Mouse (Mus musculus): ENCODE data around the gene Las1l. TPM values are rescaled to one million over a fixed set of nuclear protein-coding genes. Genes with fewer than 3 reads are reported as not detected.

Las1l gene
- polyA plus RNA-seq (2017; shearing (Covaris generic)): 100 to 1,000 TPM in 1 of 2 experiments, 10 to 100 TPM in 1; 57.8 to 125 TPM

DNA sequence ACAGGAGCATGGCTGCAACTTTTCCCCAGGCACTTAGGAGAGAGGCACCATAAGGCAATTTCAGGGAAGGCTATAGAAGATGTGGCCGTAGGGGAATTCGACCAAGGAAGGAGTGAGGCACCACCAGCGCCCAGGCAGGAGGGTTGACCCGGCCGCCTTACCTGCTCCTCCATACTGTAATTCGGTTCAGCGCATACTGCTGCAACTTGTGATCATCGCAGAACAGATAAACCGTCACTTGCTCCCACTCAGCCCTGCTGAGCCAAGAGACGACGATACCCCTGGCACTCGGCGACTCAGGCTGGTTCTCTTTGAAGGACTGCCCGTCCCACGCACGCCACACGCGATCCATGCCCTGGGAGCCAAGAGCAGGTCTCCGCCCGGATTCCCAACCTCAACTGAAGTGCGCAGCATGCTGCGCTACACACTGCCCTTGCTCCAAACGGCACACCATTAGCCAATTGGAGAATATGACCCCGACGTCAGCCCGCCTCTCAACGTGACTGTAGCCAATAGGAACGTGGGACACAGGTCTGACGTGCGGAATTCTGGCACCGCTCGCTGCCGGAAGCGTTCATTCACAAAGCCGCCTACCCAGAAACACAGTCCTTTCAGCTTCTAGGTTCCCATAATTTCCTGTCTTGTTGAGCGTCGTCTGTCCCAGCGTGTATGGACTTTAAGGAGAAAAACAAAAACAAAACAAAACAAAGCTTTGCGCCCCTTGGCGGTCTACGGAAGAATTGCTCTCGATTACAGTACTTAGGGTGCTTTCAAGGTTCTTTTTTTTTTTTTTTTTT, at the start of gene Las1l:
Las1l (minus strand) TSS at position 466 of the 797 bp plus-strand sequence.
- peak; percentile 98 for ATAC-seq

DNA sequence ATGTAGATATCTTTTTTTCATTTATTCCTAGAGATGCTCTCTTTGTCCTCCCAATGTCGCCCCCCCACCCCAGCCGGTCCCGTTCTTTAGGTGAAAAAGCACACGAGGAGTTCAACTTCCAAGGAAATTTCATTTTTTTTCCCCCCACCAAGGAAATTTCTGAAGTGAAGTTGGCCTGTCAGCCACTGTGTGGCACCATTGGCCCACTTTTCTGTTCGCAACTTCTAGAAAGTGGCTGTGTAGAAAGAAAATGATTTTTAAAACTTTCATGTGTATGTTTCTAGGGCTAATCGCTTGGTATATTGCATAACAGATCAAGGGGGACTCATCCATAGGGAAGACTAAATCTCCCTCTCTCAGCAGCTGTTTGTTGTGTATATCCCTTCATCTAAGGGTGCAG, 49.6 kb upstream of the Las1l start:
- no peak for ATAC-seq

DNA sequence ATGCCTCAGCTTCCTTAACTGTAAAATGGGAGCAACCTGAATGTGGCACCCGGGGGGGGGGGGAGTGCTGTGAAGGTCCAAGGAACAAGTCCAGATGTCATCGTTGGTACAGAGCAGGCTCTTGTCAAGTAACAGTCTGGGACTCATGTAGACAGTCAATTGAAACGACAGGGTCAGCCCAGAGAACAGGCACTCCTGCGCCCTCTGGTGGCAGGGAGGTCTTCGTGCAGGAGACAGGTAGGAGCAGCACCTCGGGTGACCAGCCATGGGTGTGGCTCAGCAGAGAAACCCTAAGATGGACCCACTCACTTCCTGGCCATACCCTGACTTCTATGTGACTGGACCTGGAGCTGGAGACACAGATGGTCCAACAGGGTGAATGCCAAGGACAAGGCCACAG, 42.8 kb upstream of the Las1l start:
- ATAC-seq: peak; percentile 57

DNA sequence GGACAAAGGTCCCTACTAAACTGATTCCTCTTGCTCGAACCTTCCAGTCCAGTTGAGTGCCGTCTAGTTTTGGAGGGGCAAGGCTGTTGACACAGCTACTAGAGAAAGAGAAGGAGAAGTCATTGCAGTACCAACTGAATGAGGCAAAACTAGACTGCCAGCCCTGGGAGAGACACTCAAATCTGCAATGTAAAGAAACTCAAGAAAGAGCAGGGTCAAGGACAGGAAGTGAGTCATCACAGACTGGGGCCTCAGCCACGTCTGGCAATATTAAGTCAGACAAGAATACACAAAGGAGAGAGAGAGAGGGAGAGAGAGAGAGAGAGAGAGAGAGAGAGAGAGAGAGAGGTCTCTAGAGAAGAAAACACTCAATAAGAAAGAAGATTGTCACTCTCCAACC, 36.4 kb upstream of the Las1l start:
- ATAC-seq: no peak

DNA sequence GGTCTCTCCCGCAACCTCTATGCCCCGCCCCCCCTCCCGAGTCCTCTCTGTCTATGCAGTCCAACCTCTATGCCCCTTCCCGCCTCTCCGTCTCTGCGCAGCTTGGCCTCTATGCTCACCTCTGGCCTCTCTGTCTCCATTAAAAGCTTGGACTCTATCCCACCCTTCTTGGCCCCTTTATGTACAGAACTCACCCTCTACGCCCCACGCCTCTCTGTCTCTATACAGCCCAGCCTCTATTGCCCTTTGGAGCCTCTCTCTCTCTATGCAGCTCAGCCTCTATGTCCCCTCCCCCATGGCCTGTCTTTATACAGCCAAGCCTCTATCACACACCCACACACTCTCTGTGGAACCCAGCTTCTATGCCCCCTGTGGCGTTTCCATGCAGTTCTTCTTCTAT, 13.2 kb upstream of the Las1l start:
- no peak for ATAC-seq

DNA sequence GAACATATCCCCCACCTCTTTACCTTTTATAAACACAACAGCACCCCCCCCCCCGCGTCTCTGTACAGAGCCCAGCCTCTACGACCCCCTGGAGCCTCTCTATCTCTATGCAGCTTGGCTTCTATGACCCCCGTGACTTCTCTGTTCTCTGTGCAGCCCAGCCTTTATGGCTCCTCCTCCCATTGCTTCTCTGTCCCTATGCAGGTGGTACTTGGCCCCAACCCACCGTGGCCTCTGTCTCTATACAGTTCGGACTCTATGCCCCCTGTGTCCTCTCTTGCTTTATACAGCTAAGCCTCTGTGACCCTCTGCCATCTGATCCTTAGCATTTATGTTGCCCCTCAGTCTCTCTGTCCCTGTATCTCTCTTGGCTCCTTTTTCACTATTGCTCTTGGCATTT, 12.4 kb upstream of the Las1l start:
- ATAC-seq: no peak

DNA sequence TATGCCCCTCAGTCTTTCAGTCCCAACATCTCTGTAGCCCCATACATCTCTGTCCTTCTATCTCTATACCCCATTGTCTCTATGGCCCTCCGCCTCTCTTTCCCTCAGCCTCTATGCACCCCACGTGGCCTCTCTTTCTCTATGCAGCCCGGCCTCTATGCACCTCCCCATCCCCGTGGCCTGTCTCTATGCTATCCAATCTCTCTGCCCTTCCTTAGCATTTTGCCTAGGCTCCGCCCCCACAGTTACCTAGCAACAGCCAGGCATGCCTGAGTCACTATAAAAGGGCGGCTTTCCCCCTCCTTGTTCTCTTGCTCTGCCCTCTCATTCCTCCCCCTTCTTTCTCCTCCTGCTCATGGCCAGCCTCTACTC, 11.8 kb upstream of the Las1l start:
- peak; percentile 94 for ATAC-seq

DNA sequence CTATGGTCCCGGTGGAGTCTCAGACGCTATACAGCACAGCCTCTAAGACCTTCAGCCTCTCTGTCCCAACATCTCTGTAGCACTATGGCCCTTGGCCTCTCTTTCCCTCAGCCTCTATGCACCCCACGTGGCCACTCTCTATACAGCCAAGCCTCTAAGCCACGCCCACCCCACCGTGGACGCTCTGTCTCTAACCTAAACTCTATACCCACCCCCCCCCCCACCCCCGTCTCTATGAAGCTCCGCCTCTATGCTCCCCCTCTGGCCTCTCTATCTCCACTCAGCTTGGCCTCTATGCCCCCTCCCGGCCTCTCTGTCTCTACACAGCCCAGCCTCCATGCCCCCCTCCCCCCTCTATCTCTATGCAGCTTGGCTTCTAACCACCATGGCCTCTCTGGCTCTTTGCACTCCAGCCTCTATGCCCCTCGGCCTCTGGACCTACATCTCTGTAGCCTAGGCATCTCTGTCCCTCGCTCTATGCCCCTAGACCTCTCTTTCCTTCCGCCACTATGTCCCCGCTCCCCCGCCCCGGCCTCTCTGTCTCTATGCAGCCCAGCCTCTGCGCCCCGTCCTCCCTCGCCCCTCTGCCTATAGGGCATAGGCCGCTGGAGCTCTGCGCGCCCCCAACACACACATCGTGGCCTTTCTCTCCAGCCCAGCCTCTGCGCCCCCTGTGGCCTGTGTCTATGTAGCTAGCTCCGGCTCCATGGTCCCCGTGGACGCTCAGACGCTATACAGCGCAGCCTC, 11.3 kb upstream of the Las1l start:
- peak; percentile 60 for ATAC-seq

DNA sequence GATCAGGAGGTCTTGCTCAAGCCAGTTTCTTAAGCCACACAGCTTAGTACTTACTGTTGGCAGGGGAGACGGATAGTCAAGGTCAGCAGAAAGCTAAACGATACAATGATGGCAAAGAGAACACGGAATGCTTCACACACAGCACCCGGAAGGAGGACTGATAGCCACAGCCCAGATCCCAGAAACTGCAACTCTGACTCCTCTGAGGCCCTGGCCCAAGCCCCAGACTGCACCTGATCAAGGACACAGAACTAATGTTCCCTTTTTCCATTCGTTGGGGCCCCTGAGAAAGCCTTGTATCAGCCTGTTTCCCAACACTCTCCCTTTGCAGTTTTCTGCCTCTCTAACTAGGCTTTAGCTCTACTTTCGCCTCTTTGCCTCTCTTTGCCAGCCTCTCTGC, 8.3 kb upstream of the Las1l start:
- no peak for ATAC-seq

DNA sequence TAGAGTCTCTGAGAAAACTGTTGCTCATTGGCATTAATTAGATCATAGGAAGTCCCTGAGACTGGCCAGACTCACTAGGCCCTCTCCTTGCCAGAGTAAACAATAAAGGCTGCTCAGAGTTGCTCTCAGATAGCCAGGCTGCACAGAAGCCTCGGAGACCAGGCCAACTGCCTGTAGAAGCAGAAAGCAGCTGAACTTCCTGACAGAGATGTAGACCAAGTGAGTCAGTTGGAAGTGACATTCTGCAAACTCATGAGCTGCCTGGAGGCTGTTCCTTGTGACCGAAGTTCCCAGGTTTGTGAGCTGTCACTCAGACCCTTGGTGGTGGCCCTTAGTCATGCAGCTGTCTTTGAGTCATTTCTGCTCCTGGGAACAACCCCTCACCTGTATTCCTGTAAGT, 6.6 kb upstream of the Las1l start:
- ATAC-seq: no peak

DNA sequence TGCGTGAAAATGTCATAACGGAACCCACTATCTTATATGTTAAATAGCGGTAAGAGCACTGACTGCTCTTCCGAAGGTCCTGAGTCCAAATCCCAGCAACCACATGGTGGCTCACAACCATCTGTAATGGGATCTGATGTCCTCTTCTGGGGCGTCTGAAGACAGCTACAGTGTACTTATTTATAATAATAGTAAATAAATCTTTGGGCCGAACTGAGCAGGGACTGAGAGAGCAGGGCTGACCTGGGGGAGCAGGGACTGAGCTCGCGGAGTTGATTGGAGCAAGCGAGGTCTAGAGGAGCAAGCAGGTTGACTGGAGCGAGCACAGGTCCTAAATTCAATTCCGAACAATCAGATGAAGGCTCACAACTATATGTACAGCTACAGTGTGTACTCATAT, 699 bp upstream of the Las1l start:
- ATAC-seq: peak; percentile 20

DNA sequence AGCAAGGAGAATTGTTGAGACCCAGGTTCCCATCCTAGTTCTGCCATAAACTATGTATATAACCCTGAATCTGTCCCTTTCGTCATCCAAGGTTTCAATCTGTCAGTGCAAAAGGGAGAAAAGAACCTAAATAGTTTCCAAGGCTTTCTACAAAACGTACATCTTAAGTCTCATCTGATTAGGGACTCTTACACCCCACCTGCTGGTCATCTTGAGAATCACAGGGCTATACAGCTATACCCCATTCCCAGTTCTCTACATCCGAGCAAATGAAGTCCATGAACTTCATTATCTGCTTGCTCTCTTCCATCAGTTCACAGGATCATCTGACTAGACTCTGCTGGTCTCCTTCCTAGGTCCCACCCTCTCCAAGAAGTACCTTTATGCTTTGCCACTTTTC, 6.0 kb downstream of the Las1l start:
- ATAC-seq: peak; percentile 75

DNA sequence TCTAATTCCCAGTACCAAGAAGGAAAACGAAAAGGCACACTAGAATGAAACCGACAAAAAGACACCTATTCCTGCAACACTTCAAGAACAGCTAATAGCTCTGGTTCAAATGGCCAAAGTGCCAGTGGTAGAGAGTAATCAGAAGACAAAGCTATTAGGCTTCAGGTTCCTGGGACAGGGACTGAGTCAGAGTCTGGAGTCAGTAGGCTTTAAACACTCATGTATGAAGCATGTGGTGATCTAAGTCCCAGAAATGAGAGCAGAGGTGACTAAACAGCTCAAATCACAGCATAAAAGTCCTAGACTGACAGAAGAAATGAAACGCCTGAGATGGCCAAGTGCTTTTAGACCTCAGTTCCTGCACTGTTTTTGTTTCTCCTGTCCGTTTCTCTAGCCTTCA, 8.6 kb downstream of the Las1l start:
- ATAC-seq: no peak

DNA sequence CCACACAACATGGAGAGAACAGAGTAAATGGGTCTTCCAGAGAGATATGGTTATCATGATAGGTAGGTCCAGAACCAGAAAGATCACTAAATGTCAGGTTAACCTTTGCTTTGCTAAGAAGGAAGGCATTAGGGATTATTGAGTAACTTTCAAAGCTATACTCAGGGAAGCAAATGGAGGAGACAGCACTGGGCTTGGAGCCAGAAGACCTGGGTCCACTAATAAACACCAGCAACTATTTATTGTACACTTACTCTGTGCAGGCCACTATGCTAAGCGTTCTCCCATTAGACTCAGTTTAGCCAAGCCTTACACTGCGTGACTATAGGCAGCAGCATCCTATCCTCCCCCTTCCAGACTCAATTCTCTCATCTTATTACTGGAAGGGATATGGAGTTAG, 11.3 kb downstream of the Las1l start:
- no peak for ATAC-seq

DNA sequence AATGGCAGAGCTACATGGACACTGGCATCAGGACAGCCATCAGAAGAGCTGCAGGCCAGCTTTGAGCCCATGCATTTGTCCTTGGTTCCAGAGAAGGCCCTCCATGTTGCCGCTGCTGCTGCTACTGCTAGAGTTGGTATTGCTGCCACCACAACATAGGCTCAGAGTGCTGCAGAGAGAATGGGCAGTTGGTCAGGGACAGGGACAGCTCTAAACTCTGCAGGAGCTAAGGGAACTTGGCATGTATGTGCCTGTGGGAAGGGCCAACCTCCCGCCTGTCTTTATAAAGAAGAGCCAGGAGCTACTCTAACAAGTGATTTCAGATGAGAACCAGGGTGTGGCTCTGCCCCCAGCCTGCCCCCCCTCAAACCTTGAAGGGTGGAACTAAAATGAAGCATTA, 21.3 kb downstream of the Las1l start:
- no peak for ATAC-seq

DNA sequence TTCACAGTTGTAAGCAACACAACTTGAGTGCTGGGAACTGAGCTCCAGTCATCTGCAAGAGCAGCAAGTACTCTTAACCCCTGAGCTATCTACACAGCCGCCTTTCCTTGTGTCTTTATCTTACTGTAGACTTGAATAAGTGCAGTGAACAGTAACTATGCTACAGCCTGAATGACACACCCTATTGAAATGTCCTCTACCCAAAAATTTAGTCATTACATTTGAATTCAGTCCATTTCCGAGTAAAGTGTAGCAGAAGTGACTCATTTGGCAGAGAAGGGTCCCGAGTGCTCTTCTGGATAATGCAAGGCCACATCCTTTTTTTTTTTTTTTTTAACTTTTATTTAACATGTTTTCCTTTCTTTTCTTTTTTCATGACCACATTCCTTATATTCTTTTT, 54.0 kb downstream of the Las1l start:
- ATAC-seq: no peak

Other genes starting within 250 kb of the Las1l start
- gene Zc3h12b, start 245.3 kb downstream of the Las1l start, polyA plus RNA-seq (2017; shearing (Covaris generic)): 1 to 10 TPM; 1.2 to 2.0 TPM
- 1,000 to 10,000 TPM in 1 of 2 experiments, 100 to 1,000 TPM in 1; 771 to 1,065 TPM for gene Msn, start 139.1 kb upstream of the Las1l start, polyA plus RNA-seq (2017; shearing (Covaris generic))

All from CD4-positive, CD25-positive, alpha-beta regulatory T cell, adult 4 months (primary cell).